Mouse (Mus musculus): ENCODE results near the gene Spg7.

DNA sequence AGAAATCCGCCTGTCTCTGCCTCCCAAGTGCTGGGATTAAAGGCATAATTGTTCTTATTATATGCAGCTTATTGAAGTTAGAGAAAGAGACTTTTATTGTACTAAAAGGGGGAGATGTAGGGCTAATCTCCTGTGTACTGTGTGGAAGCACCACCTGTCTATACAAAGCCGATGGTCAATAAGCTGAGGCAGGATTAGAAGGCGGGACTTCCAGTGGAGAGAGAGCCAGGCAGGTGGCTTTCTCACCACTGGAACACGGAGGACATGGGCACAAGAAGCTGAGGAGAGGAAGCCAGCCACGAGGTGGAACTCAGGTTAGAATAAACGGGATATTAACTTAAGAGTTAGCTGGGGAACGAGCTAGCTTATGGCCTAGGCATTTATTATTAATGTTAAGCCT lies at the start of gene Spg7:
- no peak for TF ChIP-seq CTCF (IDR thresholded peaks at IDR 0.05)
- no peak for TF ChIP-seq EP300 (IDR thresholded peaks at IDR 0.05; ENCODE audit: insufficient read depth, low read depth, low read length)
- no peak for TF ChIP-seq POLR2A (IDR thresholded peaks at IDR 0.05; ENCODE audit: insufficient read depth, low read depth, low read length)

Data from heart, adult 2 months (tissue).